Mouse (Mus musculus): Measurements from ENCODE around the gene Clasrp.

Clasrp gene

GRCm38 (mm10) chr7:19563884-19564283 is 40.4 kb downstream of the Clasrp start:
- DNase-seq (ENCODE audit: low spot score), result no peak

- no peak for DNase-seq (ENCODE audit: low spot score)
These were observed 41.5 kb downstream of the Clasrp start, which contains the start of gene Ppp1r37 for GRCm38 (mm10) chr7:19562643-19563410. Ppp1r37 (minus strand) TSS chr7:19563076.

- DNase-seq (ENCODE audit: low spot score), result peak; percentile 91
These were observed 42.3 kb downstream of the Clasrp start for GRCm38 (mm10) chr7:19561765-19562642.

GRCm38 (mm10) chr7:19561431-19561764 is 42.9 kb downstream of the Clasrp start:
- no peak for DNase-seq (ENCODE audit: low spot score)

- no peak for DNase-seq (ENCODE audit: low spot score)
These were observed 43.6 kb downstream of the Clasrp start for GRCm38 (mm10) chr7:19560491-19561260.

- no peak for DNase-seq (ENCODE audit: low spot score)
These were observed 45.3 kb downstream of the Clasrp start for GRCm38 (mm10) chr7:19558965-19559364.

GRCm38 (mm10) chr7:19557982-19558900 is 46.0 kb downstream of the Clasrp start:
- DNase-seq (ENCODE audit: low spot score), result no peak

- no peak for DNase-seq (ENCODE audit: low spot score)
These were observed 47.2 kb downstream of the Clasrp start for GRCm38 (mm10) chr7:19557086-19557485.

- no peak for DNase-seq (ENCODE audit: low spot score)
These were observed 50.1 kb downstream of the Clasrp start for GRCm38 (mm10) chr7:19554168-19554567.

GRCm38 (mm10) chr7:19552443-19552842 is 51.8 kb downstream of the Clasrp start:
- DNase-seq (ENCODE audit: low spot score), result no peak

- DNase-seq (ENCODE audit: low spot score), result no peak
These were observed 52.7 kb downstream of the Clasrp start for GRCm38 (mm10) chr7:19551634-19552033.

- DNase-seq (ENCODE audit: low spot score), result no peak
These were observed 54.9 kb downstream of the Clasrp start for GRCm38 (mm10) chr7:19549394-19549793.

- no peak for DNase-seq (ENCODE audit: low spot score)
These were observed 56.8 kb downstream of the Clasrp start for GRCm38 (mm10) chr7:19547344-19547969.

- DNase-seq (ENCODE audit: low spot score), result no peak
These were observed 58.3 kb downstream of the Clasrp start for GRCm38 (mm10) chr7:19546007-19546406.

GRCm38 (mm10) chr7:19543584-19543983 is 60.7 kb downstream of the Clasrp start:
- DNase-seq (ENCODE audit: low spot score), result no peak

- no peak for DNase-seq (ENCODE audit: low spot score)
These were observed 62.1 kb downstream of the Clasrp start for GRCm38 (mm10) chr7:19542155-19542691.

GRCm38 (mm10) chr7:19541681-19542154 is 62.6 kb downstream of the Clasrp start:
- no peak for DNase-seq (ENCODE audit: low spot score)

- no peak for DNase-seq (ENCODE audit: low spot score)
These were observed 63.3 kb downstream of the Clasrp start for GRCm38 (mm10) chr7:19540771-19541566.

- no peak for DNase-seq (ENCODE audit: low spot score)
These were observed 69.6 kb downstream of the Clasrp start for GRCm38 (mm10) chr7:19534676-19535075.

GRCm38 (mm10) chr7:19532240-19532639 is 72.0 kb downstream of the Clasrp start:
- DNase-seq (ENCODE audit: low spot score), result no peak
